Mouse (Mus musculus) 416B (cell line): ENCODE results near the gene Gm10031.
"Not testable (repeated sequence)": the region's sequence is repeated elsewhere in the genome, so short reads cannot be mapped to it uniquely, and the experiment has no call there.

ENCODE experiments used
- DNase-seq: peaks from one replicate; pipeline ENCODE4 v3.0.0; 2011; ENCODE audit warnings: low read depth

Gm10031 gene

DNA sequence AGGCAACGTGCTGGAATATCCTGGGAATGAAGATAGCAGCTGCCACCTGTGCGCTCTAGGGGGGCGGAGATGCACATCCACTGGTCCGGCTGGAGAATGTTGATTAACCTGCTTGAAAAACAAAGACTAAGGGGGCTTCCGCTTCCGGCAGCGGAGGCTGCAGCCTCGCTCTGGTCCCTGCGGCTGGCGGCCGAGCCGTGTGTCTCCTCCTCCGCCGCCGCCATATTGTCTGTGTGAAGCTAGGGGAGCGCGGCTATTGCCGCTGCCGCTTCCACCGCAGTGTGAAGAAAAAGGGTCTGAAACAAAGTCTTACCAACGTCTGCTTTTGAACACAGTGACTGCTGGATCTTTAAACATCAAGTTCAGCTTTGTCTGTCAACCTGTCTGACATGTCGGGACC is at the start of gene Gm10031:
Gm10031 (plus strand) TSS at position 171 of the 400 bp plus-strand sequence.
- not testable (repeated sequence) for DNase-seq

DNA sequence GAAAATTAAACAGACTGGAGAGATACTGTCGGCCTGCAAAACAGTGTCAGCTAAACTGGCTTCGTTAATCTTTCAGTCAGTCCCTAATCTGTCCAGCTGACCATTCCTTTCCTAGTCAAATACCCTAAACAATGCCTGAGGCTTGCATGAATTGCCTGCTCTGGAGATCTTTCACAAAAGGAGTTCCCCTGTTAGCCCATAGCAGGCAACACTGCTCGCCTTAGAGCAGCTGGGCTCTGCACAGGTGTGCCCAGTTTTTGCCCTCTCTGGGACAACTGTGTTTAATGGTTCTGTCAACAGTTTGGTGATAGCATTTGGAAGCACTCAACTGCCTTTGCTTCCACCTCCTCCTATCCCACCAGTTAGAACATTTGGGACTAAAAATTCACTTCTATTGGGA is 49.0 kb upstream of the Gm10031 start:
- DNase-seq = no peak

DNA sequence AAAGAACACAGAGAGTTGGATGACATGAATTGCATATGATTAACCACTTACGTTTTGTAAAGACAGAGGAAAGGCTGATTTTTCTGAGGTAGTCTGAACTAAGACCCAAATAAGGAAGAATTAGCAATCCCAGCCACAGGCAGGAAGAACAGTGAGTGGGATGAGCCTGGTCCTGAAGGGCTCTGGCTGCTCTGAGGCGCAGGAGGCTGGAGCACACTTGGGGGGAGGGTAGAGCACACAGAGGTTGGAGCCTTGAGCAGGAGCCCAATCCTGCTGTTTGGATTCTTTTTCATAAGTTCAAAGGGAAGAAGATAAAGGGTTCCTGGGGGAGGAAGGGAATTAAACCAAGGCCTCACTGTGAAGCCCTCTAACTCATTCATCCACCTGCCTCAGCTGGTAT is 47.8 kb upstream of the Gm10031 start:
- DNase-seq = no peak

DNA sequence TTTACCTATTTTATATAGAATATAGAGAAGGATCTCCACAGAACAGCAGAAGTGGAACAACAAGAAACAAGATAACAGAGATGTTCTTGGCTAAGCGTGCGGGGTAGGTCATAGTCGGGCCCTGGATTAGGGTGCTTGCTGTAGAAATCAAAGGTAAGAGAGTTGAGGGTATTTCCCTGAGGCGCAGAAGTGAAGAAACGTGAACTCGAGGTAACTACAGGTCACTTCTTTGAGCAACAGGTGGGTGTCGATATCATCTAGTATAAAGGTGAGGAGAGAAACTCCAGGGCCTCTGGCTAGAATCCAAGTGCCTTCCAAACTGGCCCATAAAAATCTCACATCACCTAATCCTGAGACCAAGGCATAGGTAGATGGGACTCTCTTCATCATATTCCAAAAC is 47.3 kb upstream of the Gm10031 start:
- no peak for DNase-seq

DNA sequence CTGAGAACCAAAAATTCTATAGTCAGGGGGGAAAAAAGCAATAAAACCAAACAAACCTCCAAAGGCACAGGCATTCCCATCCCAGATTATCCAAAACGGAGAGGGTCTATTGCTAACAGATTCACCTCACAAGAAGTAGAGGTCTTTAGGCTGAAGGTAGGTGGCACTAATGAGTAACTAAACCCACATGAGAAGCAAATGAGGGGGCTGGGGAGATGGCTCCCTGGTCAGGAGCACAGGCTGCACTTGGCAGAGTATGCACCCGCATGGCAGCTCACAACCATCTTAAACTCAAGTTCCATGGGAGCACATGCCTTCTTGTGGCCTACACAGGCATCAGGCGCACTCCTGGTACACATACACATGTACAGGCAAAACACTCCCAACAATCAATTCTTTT is 42.0 kb upstream of the Gm10031 start:
- DNase-seq = no peak

DNA sequence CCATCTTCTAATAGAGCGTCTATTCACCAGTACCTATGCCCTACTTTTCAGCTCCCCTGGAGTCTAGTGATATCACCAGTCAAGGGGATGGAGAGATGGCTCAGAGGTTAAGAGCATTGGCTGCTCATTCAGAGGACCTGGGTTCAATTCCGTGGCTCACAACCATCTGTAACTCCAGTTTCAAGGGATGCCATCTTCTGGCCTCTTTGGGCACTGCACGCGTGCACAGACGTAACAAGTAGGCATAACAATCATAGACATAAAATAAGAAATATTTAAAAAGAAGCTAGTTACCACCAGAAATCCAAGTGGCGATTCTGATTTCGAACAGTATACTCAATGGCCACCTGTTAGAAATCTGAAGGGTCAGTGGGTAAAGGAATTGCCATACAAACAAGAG is 36.3 kb upstream of the Gm10031 start:
- no peak for DNase-seq

DNA sequence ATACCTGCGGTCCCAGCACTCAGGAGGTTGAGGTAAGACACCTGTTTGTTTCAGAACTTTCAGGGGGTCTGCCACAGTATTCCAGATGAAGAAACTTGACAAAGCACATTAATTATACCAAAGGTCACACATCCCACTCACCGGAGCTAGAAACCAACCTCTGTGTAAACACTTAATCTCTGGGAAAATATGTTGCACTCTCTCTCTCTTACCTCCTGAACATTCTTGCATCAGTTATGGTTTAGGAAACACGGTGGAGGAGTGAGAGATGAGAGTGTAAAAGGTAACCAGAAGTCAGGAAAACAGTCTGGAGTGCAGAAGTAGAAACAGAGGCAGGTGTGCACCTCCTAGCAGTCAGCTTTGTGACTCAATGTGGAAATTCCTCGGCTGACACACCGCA is 35.8 kb upstream of the Gm10031 start:
- DNase-seq = no peak

DNA sequence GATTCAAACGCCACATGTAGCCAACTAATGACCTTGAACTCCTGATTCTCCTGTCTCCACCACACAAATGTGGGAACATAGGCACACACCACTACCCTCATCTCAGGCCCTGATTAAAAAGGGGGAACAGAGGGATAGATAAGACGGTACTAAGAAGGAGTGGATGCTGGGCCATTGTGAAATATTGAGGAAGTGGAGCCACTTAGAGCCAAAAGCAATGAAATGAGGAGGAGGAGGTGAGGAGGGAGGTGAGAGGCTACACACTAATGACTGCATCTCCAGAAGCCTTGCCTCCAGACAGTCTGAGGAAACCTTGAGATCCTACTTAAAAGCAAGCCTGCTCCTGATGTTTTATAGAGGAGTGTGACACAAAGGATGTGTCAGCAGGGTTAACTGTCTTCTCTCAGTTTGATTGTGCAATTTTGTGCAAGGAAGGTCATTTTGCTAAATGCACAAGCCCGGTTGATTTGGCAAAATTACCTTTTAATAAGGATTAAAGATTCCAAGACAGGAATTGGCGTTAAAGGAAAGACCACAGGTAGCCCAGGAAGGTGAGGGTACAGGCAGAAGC is 32.5 kb upstream of the Gm10031 start:
- DNase-seq = peak; percentile 52

DNA sequence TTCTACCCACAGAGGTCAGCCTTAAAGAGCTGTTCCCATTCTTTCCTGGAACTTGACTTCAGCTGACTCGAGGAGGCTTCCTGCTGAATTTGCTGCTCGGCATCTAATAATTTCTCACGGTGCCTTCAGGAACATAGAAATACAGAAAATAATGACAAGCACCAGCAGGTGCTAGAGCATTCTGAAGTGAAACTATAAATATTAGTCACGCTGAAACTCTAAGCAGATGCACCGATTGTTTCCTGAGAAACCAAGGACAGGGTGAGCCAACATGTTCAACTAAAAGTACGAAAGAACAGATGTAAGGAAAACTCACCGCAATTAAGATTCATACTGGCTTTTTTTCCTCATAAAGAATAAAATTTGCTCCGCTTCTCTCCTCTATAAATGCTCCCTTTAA is 28.8 kb upstream of the Gm10031 start:
- DNase-seq = no peak

DNA sequence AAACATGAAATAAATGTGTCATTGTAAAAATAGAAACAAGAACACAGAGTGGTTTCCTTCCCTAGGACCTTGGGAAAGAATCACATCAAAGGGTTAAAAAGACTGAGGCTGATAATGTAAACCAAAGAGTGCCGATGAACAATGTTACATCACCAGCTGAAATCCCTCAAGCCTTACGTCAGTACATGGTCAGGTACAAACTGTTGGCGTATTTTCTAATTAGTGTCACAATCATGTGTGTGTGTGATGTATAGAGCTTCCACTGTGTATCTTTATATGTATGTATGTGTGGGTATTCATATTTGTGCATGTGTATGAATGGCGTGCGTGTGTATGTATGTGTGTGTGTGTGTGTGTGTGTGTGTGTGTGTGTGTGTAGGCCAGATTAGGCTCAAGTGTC is 26.9 kb upstream of the Gm10031 start:
- DNase-seq = no peak

DNA sequence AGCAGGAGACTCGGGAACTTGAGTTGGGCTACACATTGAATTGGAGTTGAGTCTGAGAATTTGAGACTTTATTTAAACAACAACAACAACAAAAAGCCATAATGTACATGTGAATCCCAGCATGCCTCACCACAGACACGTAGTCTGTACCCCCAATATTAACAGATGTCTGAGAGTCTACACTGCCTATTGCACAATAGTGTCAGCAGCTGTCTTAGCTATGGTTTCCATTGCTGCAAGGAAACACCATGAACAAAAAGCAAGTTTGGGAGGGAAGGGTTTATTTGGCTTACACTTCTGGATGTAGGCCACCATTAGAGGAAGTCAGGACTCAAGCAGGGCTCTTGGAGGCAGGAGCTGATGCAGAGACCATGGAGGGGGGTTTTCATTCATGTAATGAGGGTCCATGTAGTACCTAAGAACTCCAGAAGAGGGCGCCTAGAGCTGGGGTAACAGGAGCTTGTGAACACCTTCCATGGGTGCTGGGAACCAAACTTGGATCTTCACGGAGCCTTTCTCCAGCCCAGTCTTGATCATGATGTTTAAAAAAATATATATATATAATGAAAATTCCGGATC is 18.8 kb upstream of the Gm10031 start:
- DNase-seq = peak; percentile 31

DNA sequence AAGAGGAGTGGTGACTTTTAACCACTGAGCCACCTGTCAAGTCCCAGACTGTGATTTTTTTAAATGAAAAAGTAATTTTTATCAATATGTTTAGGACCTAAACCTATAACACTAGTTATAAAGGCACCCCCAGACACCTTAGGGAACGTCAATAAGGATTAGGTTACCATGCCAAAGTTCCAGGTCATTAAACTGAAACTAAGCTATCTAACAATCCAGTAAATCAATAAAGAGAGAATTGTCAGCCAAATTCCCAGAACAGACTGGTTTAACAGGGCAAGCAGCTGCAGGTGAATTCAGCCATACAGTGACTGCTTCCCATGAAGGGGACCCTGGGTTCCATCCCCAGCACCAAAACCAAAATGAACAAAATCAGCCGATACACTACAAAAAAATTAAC is 17.9 kb upstream of the Gm10031 start:
- no peak for DNase-seq

DNA sequence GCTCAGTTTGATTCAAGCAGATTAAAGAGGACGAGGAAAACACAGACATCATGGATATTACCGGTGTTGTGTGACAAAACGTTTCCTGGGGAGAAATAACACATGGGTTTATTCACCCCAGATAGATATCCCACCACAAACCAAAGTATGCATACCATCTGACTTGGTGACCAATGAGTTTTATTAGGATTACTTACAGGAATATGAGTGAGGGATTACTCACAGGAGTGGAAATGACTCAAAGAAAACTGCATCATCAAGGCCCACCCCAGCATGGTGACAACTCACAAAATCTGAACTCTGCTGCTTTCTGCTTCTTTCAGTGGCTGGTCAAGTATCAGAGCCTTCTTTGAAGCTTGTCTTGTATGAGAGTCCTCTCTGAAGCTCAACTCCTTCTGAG is 16.1 kb upstream of the Gm10031 start:
- DNase-seq = peak; percentile 79

DNA sequence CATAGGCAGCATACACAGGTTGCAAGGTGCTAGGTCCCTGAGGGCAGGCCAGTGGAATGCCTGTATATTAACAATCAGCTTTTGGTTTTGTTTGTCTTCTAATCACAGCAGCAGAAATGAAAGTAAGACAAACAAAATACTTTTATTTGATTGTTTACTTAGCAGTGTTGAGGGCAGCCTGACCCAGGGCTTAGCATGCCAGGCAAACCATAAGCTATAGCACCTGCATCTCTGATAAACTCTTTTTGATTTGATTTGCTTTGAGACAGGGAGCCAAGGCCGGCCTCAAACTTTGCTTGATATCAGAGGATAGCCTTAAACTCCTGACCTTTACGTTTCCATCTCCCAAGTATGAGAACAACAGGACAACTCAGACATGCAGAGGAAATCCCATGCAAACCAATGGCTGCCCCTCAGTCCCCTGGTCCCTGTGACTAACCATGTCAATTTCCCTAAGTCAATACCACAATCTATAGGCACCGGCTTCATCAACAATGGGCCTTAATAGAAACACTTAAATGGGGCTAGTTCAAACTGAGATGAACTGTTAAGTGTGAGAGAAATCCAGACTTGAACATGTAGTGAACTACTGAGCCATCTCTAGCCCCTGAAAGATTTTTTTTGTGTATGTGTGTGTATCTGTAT is 3.6 kb upstream of the Gm10031 start:
- no peak for DNase-seq

DNA sequence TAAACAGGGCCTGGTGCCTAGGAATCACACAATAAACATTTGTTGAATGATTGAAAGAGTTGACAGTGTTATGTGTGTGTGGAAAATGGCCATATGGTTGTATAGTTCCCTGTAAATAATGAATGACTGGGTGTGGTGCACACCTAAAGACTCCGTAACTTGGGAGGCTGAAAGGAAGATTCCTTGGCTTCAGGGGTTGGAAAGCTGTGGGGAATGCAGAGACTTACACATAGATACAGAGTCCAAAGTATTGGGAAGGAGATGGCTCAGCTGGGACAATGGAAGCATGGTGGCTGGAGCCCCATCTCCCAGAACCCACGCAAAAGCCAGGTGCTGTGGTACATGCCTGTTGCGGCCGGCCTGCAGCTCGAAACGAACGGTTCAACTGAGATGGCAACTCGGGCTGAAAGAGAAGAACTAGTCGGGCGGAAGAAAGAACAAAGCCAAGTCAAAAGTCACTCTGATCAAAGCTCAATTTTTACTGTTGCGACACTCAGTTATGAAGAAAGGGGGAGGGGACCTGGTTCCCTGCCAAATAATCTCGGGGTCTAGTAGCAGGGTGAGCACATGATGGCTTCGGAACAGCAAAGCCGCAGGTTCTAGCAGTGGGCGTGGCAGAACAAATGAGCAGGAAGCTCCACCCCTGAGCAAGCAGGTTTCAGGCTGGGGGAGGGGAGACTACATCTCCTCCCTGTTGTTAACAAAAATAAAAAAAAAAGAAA is 1.9 kb upstream of the Gm10031 start:
- DNase-seq = peak; percentile 77

DNA sequence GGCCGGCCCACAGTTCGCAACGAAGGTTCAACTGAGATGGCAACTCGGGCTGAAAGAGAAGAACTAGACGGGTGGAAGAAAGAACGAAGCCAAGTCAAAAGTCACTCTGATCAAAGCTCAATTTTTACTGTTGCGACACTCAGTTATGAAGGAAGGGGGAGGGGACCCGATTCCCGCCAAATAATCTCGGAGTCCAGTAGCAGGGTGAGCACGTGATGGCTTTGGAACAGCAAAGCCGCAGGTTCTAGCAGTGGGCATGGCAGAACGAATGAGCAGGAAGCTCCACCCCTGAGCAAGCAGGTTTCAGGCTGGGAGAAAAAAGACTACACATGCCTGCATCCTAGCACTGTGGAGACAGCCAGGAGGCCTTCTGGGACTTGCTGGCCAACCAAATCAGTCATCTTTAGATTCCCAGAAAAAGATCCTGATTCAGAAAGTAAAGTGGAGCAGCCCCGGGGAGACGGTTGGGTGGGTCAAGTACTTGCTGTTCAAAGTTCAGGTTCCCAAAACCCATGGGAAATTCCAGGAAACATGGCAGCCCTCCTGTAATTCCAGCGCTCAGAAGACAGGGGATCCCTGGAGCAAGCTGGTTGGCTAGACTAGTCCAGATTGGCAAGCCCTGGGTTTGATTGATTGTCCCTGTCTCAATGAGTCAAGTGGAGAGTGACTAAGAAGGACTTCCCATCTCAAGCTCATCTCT is 8.8 kb downstream of the Gm10031 start:
- not testable (repeated sequence) for DNase-seq

DNA sequence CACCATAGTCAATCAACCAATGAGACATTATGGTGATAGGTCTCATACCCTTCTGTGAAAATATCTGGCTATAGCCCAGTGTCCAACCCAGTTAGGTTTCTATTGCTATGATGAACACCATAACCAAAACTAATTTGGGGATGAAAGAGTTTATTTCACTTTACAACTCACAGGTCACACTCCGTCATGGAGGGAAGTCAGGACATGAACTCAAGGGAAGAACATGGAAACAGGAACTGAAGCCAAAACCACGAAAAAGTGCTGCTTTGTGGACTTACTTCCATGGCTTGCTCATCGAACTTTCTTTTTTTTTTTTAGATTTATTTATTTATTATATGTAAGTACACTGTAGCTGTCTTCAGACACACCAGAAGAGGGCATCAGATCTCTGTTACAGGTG is 9.7 kb downstream of the Gm10031 start:
- DNase-seq = no peak

DNA sequence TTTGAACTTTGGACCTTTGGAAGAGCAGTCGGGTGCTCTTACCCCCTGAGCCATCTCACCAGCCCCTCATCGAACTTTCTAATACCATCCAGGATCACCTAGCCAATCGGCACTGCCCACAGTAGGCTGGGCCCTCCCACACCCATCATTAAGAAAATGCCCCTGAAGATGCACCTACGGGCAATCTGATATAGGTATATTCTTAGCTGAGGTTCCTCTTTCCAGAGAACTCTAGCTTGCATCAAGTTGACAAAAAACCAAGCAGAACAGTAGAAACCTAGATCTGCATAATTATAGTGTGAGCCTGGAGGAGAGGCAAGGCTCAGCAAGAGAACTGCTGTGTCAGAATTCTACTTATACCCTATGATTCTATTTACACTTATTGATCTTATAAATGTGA is 10.1 kb downstream of the Gm10031 start:
- no peak for DNase-seq

DNA sequence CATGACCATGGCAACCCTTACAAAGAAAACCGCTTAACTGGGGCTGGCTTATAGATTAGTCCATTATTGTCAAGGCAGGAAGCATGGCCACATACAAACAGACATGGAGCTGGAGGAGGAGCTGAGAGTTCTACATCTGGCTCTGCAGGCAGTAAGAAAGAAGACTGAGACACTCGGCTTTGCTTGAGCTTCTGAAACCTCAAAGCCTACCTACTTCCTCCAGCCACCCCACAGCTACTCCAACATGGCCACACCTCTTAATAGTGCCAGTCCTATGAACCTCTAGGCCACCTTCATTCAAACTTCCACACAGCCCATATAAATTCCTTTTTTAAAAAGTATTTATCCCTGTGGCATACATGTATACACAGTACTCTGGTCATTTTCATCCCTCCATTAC is 13.2 kb downstream of the Gm10031 start:
- peak; percentile 64 for DNase-seq

DNA sequence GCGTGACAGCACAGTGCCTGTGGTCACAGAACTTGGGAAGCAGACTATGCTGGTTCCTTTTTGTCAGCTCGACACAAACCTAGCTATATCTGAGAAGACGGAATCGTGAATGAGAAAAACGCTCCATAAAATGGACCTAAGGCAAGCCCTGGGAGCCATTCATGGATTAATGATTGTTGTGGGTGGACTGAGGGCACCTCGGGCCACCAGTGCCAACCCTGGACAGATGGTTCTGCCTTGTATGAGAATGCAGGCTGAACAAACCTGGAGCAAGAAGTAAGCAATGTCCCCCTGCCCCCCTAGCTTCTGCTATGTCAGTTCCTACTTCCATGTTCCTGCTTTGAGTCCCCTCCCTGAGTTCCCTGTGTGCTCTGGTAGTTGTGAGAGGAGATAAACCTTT is 13.9 kb downstream of the Gm10031 start:
- DNase-seq = no peak

DNA sequence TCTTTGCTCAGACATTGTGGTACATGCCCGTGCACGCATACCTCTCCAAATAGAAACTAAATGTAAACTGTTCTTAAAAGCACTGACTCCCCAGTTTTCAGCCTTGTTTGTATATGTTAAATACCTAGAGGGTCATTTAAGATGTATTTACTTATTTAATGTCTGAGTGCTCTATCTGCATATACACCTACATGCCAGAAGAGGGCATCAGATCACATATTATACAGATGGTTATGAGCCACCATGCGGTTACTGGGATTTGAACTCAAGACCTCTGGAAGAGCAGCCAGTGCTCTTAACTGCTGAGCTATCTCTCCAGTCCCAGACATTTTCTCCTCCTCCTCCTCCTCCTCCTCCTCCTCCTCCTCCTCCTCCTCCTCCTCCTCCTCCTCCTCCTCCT is 14.6 kb downstream of the Gm10031 start:
- DNase-seq = peak; percentile 66

DNA sequence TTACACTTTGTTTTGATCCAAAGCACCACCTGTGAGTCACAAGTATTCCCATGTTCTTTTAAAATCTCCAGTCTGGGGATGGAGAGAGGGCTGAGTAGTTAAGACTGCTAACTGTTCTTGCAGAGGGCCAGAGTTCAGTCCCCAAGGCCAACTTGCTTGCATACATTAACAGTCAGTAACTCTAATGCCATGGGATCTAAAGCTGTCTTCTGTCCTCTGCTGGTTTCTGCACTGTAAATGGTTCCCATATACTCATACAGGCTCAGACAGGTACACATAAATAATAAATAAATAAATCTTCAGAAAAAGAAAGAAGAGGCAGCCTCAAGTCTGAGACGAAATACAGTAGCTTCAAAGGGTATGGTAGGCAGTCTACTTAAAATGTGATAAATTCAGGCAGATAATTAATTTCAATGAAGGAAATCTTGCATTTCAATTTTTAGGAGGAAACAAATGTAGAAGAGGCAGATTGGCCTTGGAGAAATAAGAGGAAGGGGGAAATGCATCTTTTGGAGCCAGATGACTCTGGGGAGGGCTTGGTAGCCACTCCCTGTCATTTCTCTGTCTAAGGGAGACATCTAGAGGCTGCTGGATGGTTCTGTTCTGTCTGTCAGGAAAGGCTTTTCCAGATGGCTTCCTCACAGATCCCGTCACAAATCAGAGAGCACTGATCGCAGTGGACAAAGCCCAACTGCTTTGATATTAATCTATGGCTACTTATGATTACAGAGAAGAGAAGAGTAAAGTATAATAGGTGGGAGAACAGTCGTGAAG is 16.2 kb downstream of the Gm10031 start:
- DNase-seq = peak; percentile 54
